In the genomic region with DNA sequence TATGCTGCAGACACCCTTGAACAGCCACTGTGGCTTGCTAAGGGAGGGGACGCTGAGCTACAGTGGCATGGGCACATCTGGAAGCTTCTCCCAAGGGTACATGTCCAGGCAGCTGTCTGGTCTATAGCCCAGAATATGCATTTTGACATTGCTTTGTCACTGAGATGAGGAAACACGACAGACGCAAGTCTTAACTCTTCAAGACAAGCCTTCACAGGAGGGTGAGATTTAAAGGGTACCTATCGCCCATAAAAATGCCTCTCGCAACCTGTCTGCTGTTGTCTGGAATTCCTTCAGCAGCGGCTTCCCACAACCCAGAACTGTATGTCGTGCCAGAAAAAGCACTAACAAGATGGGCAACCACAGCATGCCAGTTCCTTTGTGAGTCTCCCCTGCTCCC, we compare ENCODE assay signal across 20 mouse cellular contexts.
"Had no signal": no experiment of that assay in that cellular context is flagged by ENCODE, and none has a peak within 500 bp of the region (broad histone marks: within the 10 kb centered on the region; RNA-seq: fewer than 3 reads in every experiment).

No protein-coding gene starts in this region.

- H3K36me3 ChIP-seq: lung, embryonic 15.5 days; midbrain, embryonic 10.5 days; midbrain, embryonic 12.5 days; neural tube, embryonic 13.5 days; neural tube, embryonic 15.5 days; stomach, embryonic 15.5 days had no signal

- H3K4me3 ChIP-seq: lung, embryonic 15.5 days; midbrain, embryonic 10.5 days; midbrain, embryonic 12.5 days; myocyte; neural tube, embryonic 13.5 days; neural tube, embryonic 15.5 days; stomach, embryonic 15.5 days had no signal

- H3K27ac ChIP-seq: lung, embryonic 15.5 days; midbrain, embryonic 10.5 days; midbrain, embryonic 12.5 days; neural tube, embryonic 13.5 days; neural tube, embryonic 15.5 days; stomach, embryonic 15.5 days; stomach, postnatal 0 days had no signal

- ATAC-seq: midbrain, embryonic 16.5 days had no signal

- DNase-seq: lung, adult 2 months; lung, postnatal 10 days; lung, postnatal 4 days; midbrain, embryonic 14.5 days; retina, postnatal 1 day; right cerebral cortex, adult 18-20 months; right cerebral cortex, postnatal 25 days; right cerebral cortex, postnatal 4 days; thymus, adult 2 months; thymus, postnatal 25 days; thymus, postnatal 4 days had no signal

- H3K27me3 ChIP-seq: lung, embryonic 15.5 days; midbrain, embryonic 12.5 days; neural tube, embryonic 13.5 days; neural tube, embryonic 15.5 days; stomach, embryonic 15.5 days had no signal

- H3K9ac ChIP-seq: lung, embryonic 15.5 days; midbrain, embryonic 12.5 days; neural tube, embryonic 13.5 days; neural tube, embryonic 15.5 days; stomach, embryonic 15.5 days had no signal

- H3K9me3 ChIP-seq: lung, embryonic 15.5 days; neural tube, embryonic 13.5 days; neural tube, embryonic 15.5 days; stomach, embryonic 15.5 days had no signal

- H3K4me2 ChIP-seq: lung, embryonic 15.5 days; midbrain, embryonic 12.5 days; neural tube, embryonic 13.5 days; neural tube, embryonic 15.5 days; stomach, embryonic 15.5 days had no signal
